Mouse (Mus musculus) heart, embryonic 14.5 days (tissue): ENCODE results near the gene 4930412O13Rik. TPM values are rescaled to one million over a fixed set of nuclear protein-coding genes. Genes with fewer than 3 reads are reported as not detected.

Source experiments
- ATAC-seq: fragments of 200-750 bp; cut with Nextera tagmentation; 2 replicates; pipeline ENCODE4 v1.8.0; 2017; ENCODE audit warnings: low read depth, moderate TSS enrichment; ENCODE audit not compliant: insufficient number of reproducible peaks, insufficient read depth, low FRiP score
- H3K27ac ChIP-seq, 2 experiments: fragments of 200-500 bp in 1 of 2; fragments of 300-500 bp in 1 of 2; sonication (generic) in 1 of 2; replicated peaks in 1 of 2; 2 replicates each; pipeline ENCODE4 v1.5.1; 2012 to 2014; ENCODE audit warnings: low read depth in 2 of 2, low read length in 2 of 2, control low read depth in 1 of 2, mild to moderate bottlenecking in 1 of 2, mixed read lengths in 1 of 2; ENCODE audit not compliant: control insufficient read depth in 1 of 2, insufficient read depth in 1 of 2
- H3K27me3 ChIP-seq: fragments of 300-500 bp; sonication (generic); 2 replicates; pipeline ENCODE4 v1.6.1; 2014; ENCODE audit warnings: mild to moderate bottlenecking, low read length, control low read depth; ENCODE audit not compliant: control insufficient read depth, insufficient read depth
- H3K36me3 ChIP-seq: fragments of 300-500 bp; sonication (generic); 2 replicates; pipeline ENCODE4 v1.6.1; 2014; ENCODE audit warnings: mild to moderate bottlenecking, control low read depth, low read length, mixed read lengths; ENCODE audit not compliant: control insufficient read depth, insufficient read depth
- H3K4me1 ChIP-seq, 2 experiments: fragments of 200-500 bp in 1 of 2; fragments of 300-500 bp in 1 of 2; sonication (generic) in 1 of 2; 2 replicates each; pipeline ENCODE4 v1.6.1; 2012 to 2014; ENCODE audit warnings: low read length in 2 of 2, control low read depth in 1 of 2, mixed read lengths in 1 of 2; ENCODE audit not compliant: control insufficient read depth in 2 of 2, insufficient read depth in 2 of 2
- H3K4me2 ChIP-seq: fragments of 300-500 bp; sonication (generic); 2 replicates; pipeline ENCODE4 v1.6.1; 2014; ENCODE audit warnings: mild to moderate bottlenecking, low read length
- H3K4me3 ChIP-seq, 2 experiments: fragments of 200-500 bp in 1 of 2; fragments of 300-500 bp in 1 of 2; sonication (generic) in 1 of 2; 2 replicates each; pipeline ENCODE4 v1.5.1; 2012 to 2014; ENCODE audit warnings: low read length in 2 of 2, mild to moderate bottlenecking in 2 of 2, control low read depth in 1 of 2, low read depth in 1 of 2, moderate library complexity in 1 of 2; ENCODE audit not compliant: control insufficient read depth in 1 of 2, insufficient read depth in 1 of 2
- H3K9ac ChIP-seq: fragments of 300-500 bp; sonication (generic); 2 replicates; pipeline ENCODE4 v1.6.1; 2014; ENCODE audit warnings: mild to moderate bottlenecking, low read length
- H3K9me3 ChIP-seq: fragments of 300-500 bp; sonication (generic); 2 replicates; pipeline ENCODE4 v1.6.1; 2016; ENCODE audit warnings: low read length, control low read depth; ENCODE audit not compliant: control insufficient read depth
- WGBS: fragments of 180-500 bp; shearing (Covaris S2); extraction: QIAGEN DNeasy Blood & Tissue Kit; methylation state at CpG from one replicate; pipeline ENCODE4 v1.1.7; 2014; 5-methylcytosine and 5-hydroxymethylcytosine counted together
- polyA plus RNA-seq: library from polyadenylated mRNA; unstranded; fragments of >200 nt; fragmentation: Nextera tagmentation; extraction: Ambion mirVana; gene quantifications from 2 replicates; pipeline ENCODE4 v1.2.1, GENCODE M21; 2014

4930412O13Rik gene
- polyA plus RNA-seq, 1 experiment from 2014 or later: 0.57 TPM

- peak overlapping the region in 1 of 2 experiments; percentile 46; a peak in 1 of 4 replicates for H3K27ac ChIP-seq
- peak overlapping the region; percentile 54 for H3K9ac ChIP-seq
Measured at GRCm38 (mm10) chr2:9881611-9882023, 565 bp downstream of the 4930412O13Rik start.

GRCm38 (mm10) chr2:9882371-9882925 lies 1.4 kb downstream of the 4930412O13Rik start:
- 1% methylated on average over 39 of the region's 39 CpGs for WGBS
- no peak overlapping the region for H3K27ac ChIP-seq
- H3K36me3 ChIP-seq: no peaks in the 10 kb centered on the region
- peaks cover 8 to 35% of the 10 kb centered on the region in 2 experiments for H3K4me1 ChIP-seq
- H3K9me3 ChIP-seq: no peaks in the 10 kb centered on the region
- no peak for ATAC-seq
- H3K9ac ChIP-seq: peak overlapping the region; percentile 46; the same call in 1 of the 2 replicates
- H3K4me3 ChIP-seq: peak overlapping the region; percentile 38 to 55
- H3K27me3 ChIP-seq: peaks cover 65% of the 10 kb centered on the region
- H3K4me2 ChIP-seq: peak overlapping the region; percentile 95

More at GRCm38 (mm10) chr2:9881611-9882023, 565 bp downstream of the 4930412O13Rik start:
- ATAC-seq: no peak
- Histone ChIP-seq H3K4me2 (peak overlapping the region; percentile 95), H3K9me3 (no peaks in the 10 kb centered on the region), H3K27me3 (peaks cover 56% of the 10 kb centered on the region), H3K4me1 (peaks cover 14 to 35% of the 10 kb centered on the region in 2 experiments), H3K4me3 (peak overlapping the region; percentile 38 to 55), H3K36me3 (no peaks in the 10 kb centered on the region)
- WGBS: 2% methylated on average over 12 of the region's 13 CpGs

- ATAC-seq: no peak
- peak overlapping the region; percentile 38 to 55 for H3K4me3 ChIP-seq
- WGBS: under 1% methylated on average over 43 of the region's 43 CpGs
- no peaks in the 10 kb centered on the region for H3K9me3 ChIP-seq
- no peak overlapping the region for H3K27ac ChIP-seq
- peaks cover 71% of the 10 kb centered on the region for H3K27me3 ChIP-seq
- H3K36me3 ChIP-seq: no peaks in the 10 kb centered on the region
- H3K4me2 ChIP-seq: peak overlapping the region; percentile 95
- H3K9ac ChIP-seq: no peak overlapping the region; the same call in 1 of the 2 replicates
- peaks cover 7 to 29% of the 10 kb centered on the region in 2 experiments for H3K4me1 ChIP-seq
Measured at GRCm38 (mm10) chr2:9882926-9883802, 2.1 kb downstream of the 4930412O13Rik start.

GRCm38 (mm10) chr2:9883803-9884532 lies 2.9 kb downstream of the 4930412O13Rik start:
- H3K9me3 ChIP-seq: no peaks in the 10 kb centered on the region
- H3K4me2 ChIP-seq: peak overlapping the region; percentile 95
- H3K36me3 ChIP-seq: no peaks in the 10 kb centered on the region
- peaks cover 79% of the 10 kb centered on the region for H3K27me3 ChIP-seq
- no peak for ATAC-seq
- H3K27ac ChIP-seq: no peak overlapping the region
- WGBS: 3% methylated on average over 27 of the region's 27 CpGs
- peak overlapping the region; percentile 38 to 55; a peak in 3 of 4 replicates for H3K4me3 ChIP-seq
- peaks cover 7 to 28% of the 10 kb centered on the region in 2 experiments for H3K4me1 ChIP-seq
- no peak overlapping the region for H3K9ac ChIP-seq

GRCm38 (mm10) chr2:9884533-9885216 lies 3.6 kb downstream of the 4930412O13Rik start:
- Histone ChIP-seq H3K9me3 (no peaks in the 10 kb centered on the region), H3K4me3 (peak overlapping the region in 1 of 2 experiments; percentile 55; a peak in 2 of 4 replicates), H3K9ac (no peak overlapping the region), H3K27me3 (peaks cover 86% of the 10 kb centered on the region), H3K36me3 (no peaks in the 10 kb centered on the region), H3K4me1 (peaks cover 7 to 35% of the 10 kb centered on the region in 2 experiments), H3K27ac (no peak overlapping the region), H3K4me2 (peak overlapping the region; percentile 95)
- WGBS: 11% methylated on average over 15 of the region's 15 CpGs
- no peak for ATAC-seq

- Histone ChIP-seq H3K9ac (no peak overlapping the region), H3K4me3 (no peak overlapping the region), H3K4me1 (peaks cover 7 to 31% of the 10 kb centered on the region in 2 experiments), H3K4me2 (no peak overlapping the region), H3K27me3 (peaks cover 86% of the 10 kb centered on the region), H3K9me3 (no peaks in the 10 kb centered on the region), H3K36me3 (no peaks in the 10 kb centered on the region), H3K27ac (no peak overlapping the region)
- no peak for ATAC-seq
- 14% methylated on average over 14 of the region's 14 CpGs for WGBS
Measured at GRCm38 (mm10) chr2:9885217-9885770, 4.2 kb downstream of the 4930412O13Rik start.
